ENCODE assay signal across 9 mouse cellular contexts in the genomic region with DNA sequence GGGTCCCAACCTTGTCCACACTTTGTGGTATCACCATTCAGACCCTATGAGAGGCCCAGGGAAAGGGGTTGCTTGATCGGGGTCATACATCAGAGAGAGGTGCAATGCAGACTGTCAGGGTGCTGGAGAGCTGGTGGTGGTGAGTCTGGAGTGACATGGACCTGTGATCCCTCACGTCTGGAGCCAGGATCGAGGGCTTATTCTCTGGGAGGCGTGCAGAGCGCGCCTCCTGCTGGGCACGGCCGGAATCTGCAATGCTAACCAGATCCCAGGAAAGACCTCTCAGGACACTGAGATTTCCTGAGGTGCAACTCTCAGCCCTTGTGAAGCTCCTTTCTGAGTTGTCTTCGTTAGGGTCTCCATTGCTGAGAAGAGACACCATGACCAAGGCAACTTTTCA. TPM values are rescaled to one million over a fixed set of nuclear protein-coding genes. Genes with fewer than 3 reads are reported as not detected.
DNase-seq lines count a peak whose midpoint lies in the region; ATAC-seq lines count a peak whose summit lies in the region.
"Had no signal": no experiment of that assay in that cellular context is flagged by ENCODE, and none has a peak within 500 bp of the region (broad histone marks: within the 10 kb centered on the region; RNA-seq: fewer than 3 reads in every experiment).

No protein-coding gene starts in this region.

- H3K27ac ChIP-seq in liver, embryonic 12.5 days, result no peak overlapping the region

- no peak overlapping the region for H3K9ac ChIP-seq in liver, embryonic 12.5 days

- H3K9me3 ChIP-seq in liver, embryonic 12.5 days (replicated peaks), result no peaks in the 10 kb centered on the region
- no peaks in the 10 kb centered on the region for H3K9me3 ChIP-seq in megakaryocyte, embryonic 14.5 days

- intact Hi-C loops in gastrocnemius, postnatal 36 days (cut with DNase I), result loop anchor here (2.0 kb wide), 2 partner anchors 19 to 27 kb away; partner anchors contain the start of gene Sema6b

- H3K4me1 ChIP-seq in liver, embryonic 12.5 days, result peaks cover 36% of the 10 kb centered on the region
- H3K4me1 ChIP-seq in megakaryocyte, embryonic 14.5 days, result peaks cover 64% of the 10 kb centered on the region

- peaks cover 54% of the 10 kb centered on the region for H3K27me3 ChIP-seq in liver, embryonic 12.5 days (replicated peaks)
- peaks cover 47% of the 10 kb centered on the region for H3K27me3 ChIP-seq in megakaryocyte, embryonic 14.5 days (replicated peaks)

- H3K36me3 ChIP-seq in liver, embryonic 12.5 days, result no peaks in the 10 kb centered on the region
- no peaks in the 10 kb centered on the region for H3K36me3 ChIP-seq in megakaryocyte, embryonic 14.5 days (replicated peaks; ENCODE audit: low read length)

- no peak overlapping the region for H3K4me3 ChIP-seq in liver, embryonic 12.5 days
- peak overlapping the region; percentile 34 for H3K4me3 ChIP-seq in megakaryocyte, embryonic 14.5 days (replicated peaks)
- H3K4me3 ChIP-seq: erythroblast, embryonic 14.5 days had no signal

- ATAC-seq in liver, embryonic 12.5 days, result no peak
- no peak for ATAC-seq in activated CD4-positive, CD25-positive, alpha-beta regulatory T cell, adult 4 months

- DNase-seq in liver (peak; percentile 66), MN1 (ENCODE audit: low spot score) (peak; percentile 90)
- DNase-seq in cerebellum, adult 8-10 months, result peak; percentile 56
- DNase-seq in gastrocnemius, postnatal 36 days, result peak; percentile 53 to 64
- DNase-seq in kidney, postnatal 4 days, result peak; percentile 80 to 85

- WGBS in liver, embryonic 12.5 days (ENCODE audit: insufficient replicate concordance), result 2% methylated on average over 9 of the region's 9 CpGs

- no peak overlapping the region for H3K4me2 ChIP-seq in liver, embryonic 12.5 days

RNA-seq across cellular contexts. Expression of gene Tnfaip8l1, which starts 2.5 kb away (rescaled TPM):
- 3.7 TPM in 2 replicates for polyA plus RNA-seq in liver, embryonic 12.5 days (2016; fragmentation: Nextera tagmentation; extraction: Ambion mirVana)
- under 1 TPM; 0.41 to 0.64 TPM for total RNA-seq in gastrocnemius, postnatal 36 days (2021)
- polyA plus RNA-seq in megakaryocyte, embryonic 14.5 days (2012; ENCODE audit: insufficient read depth, low replicate concordance), result 0.94 and 3.0 TPM in 2 replicates
- polyA plus RNA-seq in activated CD4-positive, CD25-positive, alpha-beta regulatory T cell, adult 4 months (2017; shearing (Covaris generic)), result 10 to 100 TPM; 34.9 to 38.7 TPM

RNA-seq across cellular contexts. Expression of gene Sema6b, which starts 19.6 kb away (rescaled TPM):
- 1.5 and 1.7 TPM in 2 replicates for polyA plus RNA-seq in liver, embryonic 12.5 days (2016; fragmentation: Nextera tagmentation; extraction: Ambion mirVana)
- 1 to 10 TPM; 2.8 to 2.9 TPM for total RNA-seq in gastrocnemius, postnatal 36 days (2021)
- polyA plus RNA-seq in megakaryocyte, embryonic 14.5 days (2012; ENCODE audit: insufficient read depth, low replicate concordance), result 19.4 and 37.0 TPM in 2 replicates
- polyA plus RNA-seq in activated CD4-positive, CD25-positive, alpha-beta regulatory T cell, adult 4 months (2017; shearing (Covaris generic)), result not detected

RNA-seq across cellular contexts. Expression of gene Mydgf, which starts 24.0 kb away (rescaled TPM):
- polyA plus RNA-seq in liver, embryonic 12.5 days (2016; fragmentation: Nextera tagmentation; extraction: Ambion mirVana), result 66.2 and 71.0 TPM in 2 replicates
- total RNA-seq in gastrocnemius, postnatal 36 days (2021), result 10 to 100 TPM; 16.9 to 17.6 TPM
- 13.4 and 39.8 TPM in 2 replicates for polyA plus RNA-seq in megakaryocyte, embryonic 14.5 days (2012; ENCODE audit: insufficient read depth, low replicate concordance)
- 10 to 100 TPM; 57.3 to 59.9 TPM for polyA plus RNA-seq in activated CD4-positive, CD25-positive, alpha-beta regulatory T cell, adult 4 months (2017; shearing (Covaris generic))

RNA-seq across cellular contexts. Expression of gene Lrg1, which starts 37.9 kb away (rescaled TPM):
- 0.27 and 0.48 TPM in 2 replicates for polyA plus RNA-seq in liver, embryonic 12.5 days (2016; fragmentation: Nextera tagmentation; extraction: Ambion mirVana)
- total RNA-seq in gastrocnemius, postnatal 36 days (2021), result 10 to 100 TPM; 14.9 to 15.7 TPM
- 2.7 TPM in 1 of 2 replicates, not detected in the other for polyA plus RNA-seq in megakaryocyte, embryonic 14.5 days (2012; ENCODE audit: insufficient read depth, low replicate concordance)
- polyA plus RNA-seq in activated CD4-positive, CD25-positive, alpha-beta regulatory T cell, adult 4 months (2017; shearing (Covaris generic)), result under 1 TPM in 1 of 2 experiments, not detected in 1; 0.34 TPM

RNA-seq across cellular contexts. Expression of gene Plin5, which starts 42.3 kb away (rescaled TPM):
- polyA plus RNA-seq in liver, embryonic 12.5 days (2016; fragmentation: Nextera tagmentation; extraction: Ambion mirVana), result 0.25 and 0.38 TPM in 2 replicates
- 10 to 100 TPM; 26.5 to 43.5 TPM for total RNA-seq in gastrocnemius, postnatal 36 days (2021)
- not detected in 2 replicates for polyA plus RNA-seq in megakaryocyte, embryonic 14.5 days (2012; ENCODE audit: insufficient read depth, low replicate concordance)
- not detected for polyA plus RNA-seq in activated CD4-positive, CD25-positive, alpha-beta regulatory T cell, adult 4 months (2017; shearing (Covaris generic))
- polyA plus RNA-seq: erythroblast, embryonic 14.5 days had no signal
